Mouse (Mus musculus): ENCODE measurements around the gene Rps6ka2.
"Not testable (repeated sequence)": the region's sequence is repeated elsewhere in the genome, so short reads cannot be mapped to it uniquely, and the experiment has no call there.

DNA sequence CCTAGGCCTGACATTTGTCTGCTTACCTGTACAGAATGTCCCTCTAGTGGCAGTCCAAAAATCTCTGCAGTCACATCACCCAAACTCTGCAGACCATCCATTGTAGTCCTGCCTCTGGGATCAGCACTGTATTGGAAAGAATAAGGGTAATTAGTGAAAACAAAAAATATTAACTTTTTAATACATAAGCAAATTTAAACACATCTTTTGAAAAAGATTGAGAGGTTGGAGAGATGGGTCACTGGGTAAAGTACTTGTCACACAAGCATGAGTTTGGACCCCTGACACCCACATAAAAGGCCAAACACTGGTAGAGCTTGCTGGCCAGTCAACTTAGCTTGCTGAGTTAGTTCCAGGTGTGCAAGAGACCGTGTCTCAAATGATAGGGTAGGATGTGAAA lies 182.7 kb downstream of the Rps6ka2 start, which contains the start of gene Ttll2:
- TF ChIP-seq CTCF (IDR thresholded peaks at IDR 0.05; ENCODE audit: borderline replicate concordance, extremely low read depth, insufficient read depth, insufficient read length); POLR2A (IDR thresholded peaks at IDR 0.05; ENCODE audit: borderline replicate concordance, extremely low read depth, insufficient read depth, insufficient read length, poor library complexity, severe bottlenecking): not testable (repeated sequence)
